Mouse (Mus musculus) gastrocnemius, adult 2 months (tissue): ENCODE measurements around the gene Ift88. TPM values are rescaled to one million over a fixed set of nuclear protein-coding genes. Genes with fewer than 3 reads are reported as not detected.
A peak's percentile ranks its signal among the peaks of the same experiment; 100 is the strongest.
"Not testable (repeated sequence)": the region's sequence is repeated elsewhere in the genome, so short reads cannot be mapped to it uniquely, and the experiment has no call there.

ENCODE experiments used
- DNase-seq: peaks from one replicate; pipeline ENCODE4 v3.0.0; 2022
- H3K27ac ChIP-seq: fragments of 200-600 bp; 2 replicates; pipeline ENCODE4 v1.8.1; 2022; ENCODE audit warnings: mild to moderate bottlenecking
- H3K4me3 ChIP-seq: fragments of 200-600 bp; 2 replicates; pipeline ENCODE4 v1.8.1; 2022; ENCODE audit warnings: mild to moderate bottlenecking, moderate library complexity
- CTCF ChIP-seq: fragments of 200-600 bp; IDR thresholded peaks from 2 replicates; pipeline ENCODE4 v1.8.1; 2022; ENCODE audit warnings: antibody characterized with exemption, mild to moderate bottlenecking, moderate library complexity
- intact Hi-C: fragments of 180-260 bp; cut with DNase I; formaldehyde crosslinking; loops from one replicate; pipeline ENCODE4 v1.15.1; 2025
- total RNA-seq, 2 experiments: library from RNA; stranded (reverse); gene quantifications; 2 replicates each; pipeline ENCODE4 v1.2.3; 2021

Gene Ift88
- total RNA-seq, 2 experiments from 2014 or later: 4.0 to 4.8 TPM

- H3K27ac ChIP-seq: peak overlapping the region; percentile 91
- DNase-seq: peak; percentile 28
These were observed 24.9 kb upstream of the Ift88 start for GRCm38 (mm10) chr14:57398813-57399427.

GRCm38 (mm10) chr14:57402815-57403214 is 21.0 kb upstream of the Ift88 start:
- DNase-seq: no peak
- TF ChIP-seq CTCF: no peak
- Histone ChIP-seq H3K27ac (no peak overlapping the region), H3K4me3 (no peak overlapping the region)
- intact Hi-C loops: no loop called here

More at GRCm38 (mm10) chr14:57398813-57399427, 24.9 kb upstream of the Ift88 start:
- H3K4me3 ChIP-seq: peak overlapping the region; percentile 76
- intact Hi-C loops: no loop called here
- no peak for TF ChIP-seq CTCF

GRCm38 (mm10) chr14:57407039-57407987 is 16.5 kb upstream of the Ift88 start:
- peak; percentile 48 for DNase-seq
- peak overlapping the region; percentile 53; the same call in 1 of the 2 replicates for H3K27ac ChIP-seq
- peak; percentile 37 for TF ChIP-seq CTCF
- H3K4me3 ChIP-seq: 0 out of 2 replicates have a peak overlapping the region, but pooled peaks have one; percentile 11
- intact Hi-C loops: no loop called here

GRCm38 (mm10) chr14:57408100-57408499 is 15.8 kb upstream of the Ift88 start:
- H3K4me3 ChIP-seq: no peak overlapping the region
- DNase-seq: no peak
- intact Hi-C loops: loop anchor here (2.0 kb wide), 1 partner anchor 35 kb away; no protein-coding TSS in a partner anchor

GRCm38 (mm10) chr14:57409106-57409505 is 14.8 kb upstream of the Ift88 start:
- peak; percentile 33 for TF ChIP-seq CTCF
- Histone ChIP-seq H3K27ac (no peak overlapping the region), H3K4me3 (no peak overlapping the region)
- no peak for DNase-seq
- intact Hi-C loops: loop anchor here (2.0 kb wide), 1 partner anchor 36 kb away; no protein-coding TSS in a partner anchor

More at GRCm38 (mm10) chr14:57408100-57408499, 15.8 kb upstream of the Ift88 start:
- no peak for TF ChIP-seq CTCF
- no peak overlapping the region for H3K27ac ChIP-seq

GRCm38 (mm10) chr14:57412166-57412565 is 11.7 kb upstream of the Ift88 start:
- Histone ChIP-seq H3K4me3 (no peak overlapping the region), H3K27ac (no peak overlapping the region)
- no peak for DNase-seq
- intact Hi-C loops: no loop called here
- TF ChIP-seq CTCF: no peak

GRCm38 (mm10) chr14:57417187-57417586 is 6.7 kb upstream of the Ift88 start:
- no peak for TF ChIP-seq CTCF
- no peak overlapping the region for H3K27ac ChIP-seq
- intact Hi-C loops: no loop called here
- no peak for DNase-seq
- no peak overlapping the region for H3K4me3 ChIP-seq

- intact Hi-C loops: no loop called here
- Histone ChIP-seq H3K27ac (peak overlapping the region; percentile 89), H3K4me3 (peak overlapping the region; percentile 98)
- TF ChIP-seq CTCF: no peak
- no peak for DNase-seq
These were observed 325 bp downstream of the Ift88 start for GRCm38 (mm10) chr14:57424212-57424561.

GRCm38 (mm10) chr14:57430451-57430850 is 6.6 kb downstream of the Ift88 start:
- intact Hi-C loops: no loop called here

GRCm38 (mm10) chr14:57452516-57452915 is 28.7 kb downstream of the Ift88 start:
- no peak for DNase-seq
- Histone ChIP-seq H3K4me3 (no peak overlapping the region), H3K27ac (no peak overlapping the region)
- intact Hi-C loops: no loop called here
- no peak for TF ChIP-seq CTCF

More at GRCm38 (mm10) chr14:57430451-57430850, 6.6 kb downstream of the Ift88 start:
- H3K27ac ChIP-seq: no peak overlapping the region
- H3K4me3 ChIP-seq: no peak overlapping the region
- no peak for TF ChIP-seq CTCF
- DNase-seq: no peak

- DNase-seq: no peak
- Histone ChIP-seq H3K4me3 (no peak overlapping the region), H3K27ac (no peak overlapping the region)
- no peak for TF ChIP-seq CTCF
- intact Hi-C loops: no loop called here
These were observed 36.0 kb downstream of the Ift88 start for GRCm38 (mm10) chr14:57459883-57460282.

- DNase-seq, H3K4me3 ChIP-seq, H3K27ac ChIP-seq, intact Hi-C loops: not testable (repeated sequence)
These were observed 36.5 kb downstream of the Ift88 start for GRCm38 (mm10) chr14:57460326-57460725.

GRCm38 (mm10) chr14:57462871-57463270 is 39.0 kb downstream of the Ift88 start:
- intact Hi-C loops: no loop called here
- TF ChIP-seq CTCF: no peak
- Histone ChIP-seq H3K27ac (no peak overlapping the region), H3K4me3 (no peak overlapping the region)
- no peak for DNase-seq
